Mouse (Mus musculus) myocyte (in vitro differentiated cells): ENCODE results near the gene Klhl36.

Experiments
- CEBPB ChIP-seq: IDR thresholded peaks from 2 replicates; pipeline ENCODE4 v1.6.1; 2011; ENCODE audit warnings: mild to moderate bottlenecking, moderate library complexity; ENCODE audit not compliant: poor library complexity, insufficient read depth, severe bottlenecking
- E2F4 ChIP-seq: IDR thresholded peaks from one replicate; pipeline ENCODE4 v1.6.1; 2011; ENCODE audit warnings: mild to moderate bottlenecking, control low read depth, moderate library complexity; ENCODE audit not compliant: insufficient read depth
- MAX ChIP-seq: IDR thresholded peaks from one replicate; pipeline ENCODE4 v1.6.1; 2011; ENCODE audit warnings: low read depth, mild to moderate bottlenecking, control low read depth
- MYOD1 ChIP-seq, 3 experiments: IDR thresholded peaks; one replicate each; pipeline ENCODE4 v1.6.1; 2011; ENCODE audit warnings: control low read depth in 2 of 3, low read depth in 2 of 3, mild to moderate bottlenecking in 2 of 3, moderate library complexity in 1 of 3; ENCODE audit not compliant: insufficient read length in 2 of 3, control insufficient read depth in 1 of 3
- MYOG ChIP-seq, 3 experiments: IDR thresholded peaks; one replicate each; pipeline ENCODE4 v1.6.1; 2011; ENCODE audit warnings: control low read depth in 2 of 3, low read depth in 2 of 3, mild to moderate bottlenecking in 2 of 3; ENCODE audit not compliant: insufficient read length in 2 of 3, control insufficient read depth in 1 of 3, insufficient read depth in 1 of 3
- POLR2A ChIP-seq: IDR thresholded peaks from one replicate; pipeline ENCODE4 v1.6.1; 2011; ENCODE audit warnings: low read depth, mild to moderate bottlenecking, control low read depth, moderate library complexity; ENCODE audit not compliant: insufficient read length
- POLR2AphosphoS2 ChIP-seq: IDR thresholded peaks from one replicate; pipeline ENCODE4 v1.6.1; 2011; ENCODE audit warnings: low read depth, control low read depth; ENCODE audit not compliant: insufficient read length
- REST ChIP-seq: IDR thresholded peaks from one replicate; pipeline ENCODE4 v1.6.1; 2011; ENCODE audit warnings: mild to moderate bottlenecking, control low read depth, moderate library complexity; ENCODE audit not compliant: insufficient read depth, insufficient read length
- SRF ChIP-seq: IDR thresholded peaks from one replicate; pipeline ENCODE4 v1.6.1; 2011; ENCODE audit warnings: low read depth; ENCODE audit not compliant: control insufficient read depth, insufficient read length
- TCF12 ChIP-seq: IDR thresholded peaks from one replicate; pipeline ENCODE4 v1.6.1; 2011; ENCODE audit warnings: mild to moderate bottlenecking, control low read depth; ENCODE audit not compliant: poor library complexity, insufficient read depth, severe bottlenecking
- TCF3 ChIP-seq: IDR thresholded peaks from one replicate; pipeline ENCODE4 v1.6.1; 2011; ENCODE audit warnings: low read depth, control low read depth; ENCODE audit not compliant: insufficient read length
- USF1 ChIP-seq: IDR thresholded peaks from one replicate; pipeline ENCODE4 v1.6.1; 2011; ENCODE audit warnings: low read depth, mild to moderate bottlenecking, control low read depth, moderate library complexity

- TF ChIP-seq MYOD1 (IDR thresholded peaks at IDR 0.05; ENCODE audit: control insufficient read depth in 1 of 3, insufficient read length in 2 of 3, low read depth in 2 of 3) = no peak
- no peak for TF ChIP-seq POLR2A
- TF ChIP-seq CEBPB = no peak
- TF ChIP-seq TCF12 = no peak
- TF ChIP-seq USF1 = no peak
- no peak for TF ChIP-seq POLR2AphosphoS2
- no peak for TF ChIP-seq TCF3
- TF ChIP-seq E2F4 = no peak
- TF ChIP-seq REST = no peak
- no peak for TF ChIP-seq MAX
- TF ChIP-seq SRF = no peak
- no peak for TF ChIP-seq MYOG (IDR thresholded peaks at IDR 0.05; ENCODE audit: control insufficient read depth in 1 of 3, insufficient read depth in 1 of 3, insufficient read length in 2 of 3, low read depth in 2 of 3)
Measured at GRCm38 (mm10) chr8:119829420-119829819, 32.6 kb upstream of the Klhl36 start.
